Mouse (Mus musculus) neural tube, embryonic 13.5 days (tissue): Measurements from ENCODE around the gene Mtmr6. TPM values are rescaled to one million over a fixed set of nuclear protein-coding genes. Genes with fewer than 3 reads are reported as not detected.

Source experiments
- microRNA counts: library from miRNA; unstranded; fragments of <30 nt; microRNA quantifications from one replicate; lab custom pipeline; 2016
- microRNA-seq: library from miRNA; unstranded; fragments of <30 nt; microRNA quantifications from one replicate; pipeline ENCODE4, GENCODE M21; 2016
- polyA plus RNA-seq: library from polyadenylated mRNA; unstranded; fragments of >200 nt; fragmentation: Nextera tagmentation; extraction: Ambion mirVana; gene quantifications from 2 replicates; pipeline ENCODE4 v1.2.1, GENCODE M21; 2015

The Mtmr6 gene
- polyA plus RNA-seq, 1 experiment from 2014 or later, result 68.2 TPM

MicroRNAs within 50 kb of the gene (microRNA counts, 519-probe panel; counts per million panel counts)
- microRNA mmu-miR-719 (lab: Ali Mortazavi, UCI), result not detected

Small RNA genes within 50 kb of the gene (microRNA-seq; reads per million reads assigned to microRNA genes)
- not detected for gene Mir719

Other genes starting within 250 kb of the Mtmr6 start
- 32.7 and 36.6 TPM in 2 replicates for gene Atp8a2, start 68.0 kb upstream of the Mtmr6 start, polyA plus RNA-seq
- gene Nupl1, start 13.8 kb upstream of the Mtmr6 start, polyA plus RNA-seq, result 0.29 TPM in 1 of 2 replicates, not detected in the other
- 51.7 and 55.5 TPM in 2 replicates for gene Gm49336, start 13.7 kb upstream of the Mtmr6 start, polyA plus RNA-seq
- 26.7 and 28.5 TPM in 2 replicates for gene Amer2, start 108.0 kb downstream of the Mtmr6 start, polyA plus RNA-seq